Mouse (Mus musculus): ENCODE results near the gene Nrxn1. TPM values are rescaled to one million over a fixed set of nuclear protein-coding genes. Genes with fewer than 3 reads are reported as not detected.

The Nrxn1 gene
- polyA plus RNA-seq (2012; rRNA removed), result 0.23 and 0.24 TPM in 2 replicates

GRCm38 (mm10) chr17:91093042-91093080 is at the start of gene Nrxn1:
Nrxn1 (minus strand) TSS chr17:91093071.
- no peak for DNase-seq (ENCODE audit: low spot score)

- no peak for DNase-seq (ENCODE audit: low spot score)
Observed at GRCm38 (mm10) chr17:91136859-91137258, 44.0 kb upstream of the Nrxn1 start.

- no peak for DNase-seq (ENCODE audit: low spot score)
Observed at GRCm38 (mm10) chr17:91112880-91113628, 20.2 kb upstream of the Nrxn1 start.

GRCm38 (mm10) chr17:91112085-91112484 is 19.2 kb upstream of the Nrxn1 start:
- DNase-seq (ENCODE audit: low spot score), result no peak

GRCm38 (mm10) chr17:91093081-91093875 is 407 bp upstream of the Nrxn1 start:
- DNase-seq (ENCODE audit: low spot score), result no peak

GRCm38 (mm10) chr17:91092421-91093041 is 340 bp downstream of the Nrxn1 start:
- DNase-seq (ENCODE audit: low spot score), result peak; percentile 25

- no peak for DNase-seq (ENCODE audit: low spot score)
Observed at GRCm38 (mm10) chr17:91090631-91091030, 2.2 kb downstream of the Nrxn1 start.

GRCm38 (mm10) chr17:91088991-91089390 is 3.9 kb downstream of the Nrxn1 start:
- no peak for DNase-seq (ENCODE audit: low spot score)

GRCm38 (mm10) chr17:91088037-91088715 is 4.7 kb downstream of the Nrxn1 start:
- DNase-seq (ENCODE audit: low spot score), result no peak

- DNase-seq (ENCODE audit: low spot score), result no peak
Observed at GRCm38 (mm10) chr17:91086412-91086811, 6.5 kb downstream of the Nrxn1 start.

GRCm38 (mm10) chr17:91085416-91085815 is 7.5 kb downstream of the Nrxn1 start:
- no peak for DNase-seq (ENCODE audit: low spot score)

- no peak for DNase-seq (ENCODE audit: low spot score)
Observed at GRCm38 (mm10) chr17:91079096-91079495, 13.8 kb downstream of the Nrxn1 start.

- DNase-seq (ENCODE audit: low spot score), result no peak
Observed at GRCm38 (mm10) chr17:91074780-91075179, 18.1 kb downstream of the Nrxn1 start.

GRCm38 (mm10) chr17:91033466-91033865 is 59.4 kb downstream of the Nrxn1 start:
- no peak for DNase-seq (ENCODE audit: low spot score)

GRCm38 (mm10) chr17:91025061-91025623 is 67.7 kb downstream of the Nrxn1 start:
- no peak for DNase-seq (ENCODE audit: low spot score)

GRCm38 (mm10) chr17:91007385-91008089 is 85.3 kb downstream of the Nrxn1 start:
- no peak for DNase-seq (ENCODE audit: low spot score)

GRCm38 (mm10) chr17:91000389-91000788 is 92.5 kb downstream of the Nrxn1 start:
- no peak for DNase-seq (ENCODE audit: low spot score)

- no peak for DNase-seq (ENCODE audit: low spot score)
Observed at GRCm38 (mm10) chr17:90999667-91000154, 93.2 kb downstream of the Nrxn1 start.

GRCm38 (mm10) chr17:90997714-90998113 is 95.2 kb downstream of the Nrxn1 start:
- DNase-seq (ENCODE audit: low spot score), result no peak

GRCm38 (mm10) chr17:90995436-90995835 is 97.4 kb downstream of the Nrxn1 start:
- DNase-seq (ENCODE audit: low spot score), result no peak

GRCm38 (mm10) chr17:90994247-90994646 is 98.6 kb downstream of the Nrxn1 start:
- DNase-seq (ENCODE audit: low spot score), result no peak

GRCm38 (mm10) chr17:90990747-90991146 is 102.1 kb downstream of the Nrxn1 start:
- no peak for DNase-seq (ENCODE audit: low spot score)

All from urinary bladder, adult 2 months (tissue).